Mouse (Mus musculus): ENCODE data around the gene Scg5. TPM values are rescaled to one million over a fixed set of nuclear protein-coding genes. Genes with fewer than 3 reads are reported as not detected.

The Scg5 gene
- polyA plus RNA-seq (2017; shearing (Covaris generic)), result 10 to 100 TPM in 1 of 3 experiments, 1 to 10 TPM in 1, under 1 TPM in 1; 0.59 to 12.5 (median 8.1) TPM

- peak; percentile 94 for ATAC-seq
Observed at GRCm38 (mm10) chr2:113828943-113829882, at the start of gene Scg5. Scg5 (minus strand) TSS chr2:113829121.

GRCm38 (mm10) chr2:113870115-113870514 is 41.2 kb upstream of the Scg5 start:
- peak; percentile 60 for ATAC-seq

GRCm38 (mm10) chr2:113868404-113868803 is 39.5 kb upstream of the Scg5 start:
- ATAC-seq, result no peak

- peak; percentile 79 for ATAC-seq
Observed at GRCm38 (mm10) chr2:113866155-113866554, 37.2 kb upstream of the Scg5 start.

GRCm38 (mm10) chr2:113849141-113849540 is 20.2 kb upstream of the Scg5 start:
- peak; percentile 10 for ATAC-seq

GRCm38 (mm10) chr2:113848245-113849121 is 19.6 kb upstream of the Scg5 start, which contains the start of gene Arhgap11a:
Arhgap11a (minus strand) TSS chr2:113848661.
- peak; percentile 92 for ATAC-seq

- no peak for ATAC-seq
Observed at GRCm38 (mm10) chr2:113847678-113848244, 18.8 kb upstream of the Scg5 start.

- no peak for ATAC-seq
Observed at GRCm38 (mm10) chr2:113845081-113845480, 16.2 kb upstream of the Scg5 start.

GRCm38 (mm10) chr2:113841656-113842437 is 12.9 kb upstream of the Scg5 start:
- no peak for ATAC-seq

- no peak for ATAC-seq
Observed at GRCm38 (mm10) chr2:113839488-113839887, 10.6 kb upstream of the Scg5 start.

GRCm38 (mm10) chr2:113835219-113835618 is 6.3 kb upstream of the Scg5 start:
- ATAC-seq, result peak; percentile 71

- no peak for ATAC-seq
Observed at GRCm38 (mm10) chr2:113828086-113828942, 607 bp downstream of the Scg5 start.

GRCm38 (mm10) chr2:113823909-113824308 is 5.0 kb downstream of the Scg5 start:
- peak; percentile 82 for ATAC-seq

GRCm38 (mm10) chr2:113822367-113822766 is 6.6 kb downstream of the Scg5 start:
- ATAC-seq, result no peak

GRCm38 (mm10) chr2:113821176-113821734 is 7.7 kb downstream of the Scg5 start:
- no peak for ATAC-seq

GRCm38 (mm10) chr2:113820117-113820516 is 8.8 kb downstream of the Scg5 start:
- no peak for ATAC-seq

GRCm38 (mm10) chr2:113817681-113818606 is 11.0 kb downstream of the Scg5 start:
- ATAC-seq, result no peak

- ATAC-seq, result no peak
Observed at GRCm38 (mm10) chr2:113807640-113808039, 21.3 kb downstream of the Scg5 start.

GRCm38 (mm10) chr2:113806851-113807577 is 21.9 kb downstream of the Scg5 start:
- ATAC-seq, result no peak
